Mouse (Mus musculus): Measurements from ENCODE around the gene Carmil1.
A peak's percentile ranks its signal among the peaks of the same experiment; 100 is the strongest.

Carmil1 gene

DNA sequence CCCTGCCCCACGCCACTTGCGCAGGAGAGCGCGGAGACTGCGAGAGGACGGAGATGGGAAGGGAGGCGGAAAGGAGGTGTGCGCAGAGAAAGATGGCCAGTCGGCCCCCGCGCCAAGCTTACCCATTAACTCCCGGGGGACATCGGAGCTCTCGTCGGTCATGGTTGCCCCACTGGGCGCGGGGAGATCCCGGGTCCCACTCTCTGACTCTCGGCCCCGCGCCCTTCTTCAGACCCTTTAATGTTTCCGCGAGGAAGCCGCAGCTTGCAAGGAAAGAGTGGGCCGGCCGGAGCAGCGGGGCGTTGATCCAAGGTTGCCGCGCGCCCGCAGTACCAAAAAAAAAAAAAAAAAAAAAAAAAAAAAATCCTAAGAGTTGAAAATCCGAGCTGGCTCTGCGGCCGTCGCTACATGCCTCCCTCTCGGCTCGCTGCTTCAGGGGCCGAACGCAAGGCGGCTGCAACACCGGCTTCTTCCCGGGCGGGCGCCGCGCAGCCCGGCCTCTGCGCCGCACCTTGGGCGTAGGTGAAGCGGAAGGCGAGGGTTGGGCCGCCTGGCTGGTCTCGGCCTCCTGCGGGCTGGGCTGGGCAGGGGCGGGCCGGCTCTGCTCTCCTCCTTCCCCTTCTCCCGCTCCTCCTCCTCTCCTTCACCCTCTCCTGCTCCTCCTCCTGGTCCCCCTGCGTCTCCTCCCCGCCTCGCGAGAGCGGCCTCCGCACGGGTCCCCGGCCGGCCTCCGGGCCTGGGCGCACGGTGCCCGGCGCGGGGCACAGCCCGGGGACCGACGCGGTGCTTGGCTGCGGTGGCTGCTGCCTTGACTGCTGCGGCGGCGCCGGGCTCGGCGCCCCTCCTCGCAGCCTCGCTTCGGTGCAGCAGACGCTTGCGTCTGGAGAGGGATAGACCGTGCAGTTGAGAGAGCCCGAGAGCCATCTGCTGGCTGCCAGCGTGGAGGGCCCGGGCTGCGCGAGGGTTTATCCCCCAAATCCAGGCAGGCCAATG, at the start of gene Carmil1:
Gene Carmil1 (minus strand): TSS at position 357 of the 993 bp plus-strand sequence.
- DNase-seq (ENCODE audit: low spot score) = peak; percentile 70

DNA sequence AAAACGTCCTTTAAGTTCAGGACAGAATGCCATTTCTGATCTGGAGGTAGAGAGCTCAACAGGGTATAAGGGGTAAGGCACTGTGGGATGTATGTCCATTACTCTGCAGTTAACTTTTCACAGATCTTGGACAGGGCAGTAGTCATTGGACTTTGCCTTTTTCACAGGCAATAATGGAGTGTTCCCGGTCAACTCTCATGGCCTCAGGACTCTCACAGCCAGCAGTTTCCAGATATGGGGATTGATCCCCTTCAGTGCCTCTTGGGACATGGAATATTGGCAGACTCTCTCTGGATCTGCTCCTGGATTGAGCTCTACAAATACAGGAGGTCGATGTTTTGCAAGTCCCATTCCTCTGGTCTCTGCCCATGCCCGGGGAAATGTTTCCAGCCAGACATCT, 49.5 kb upstream of the Carmil1 start:
- DNase-seq (ENCODE audit: low spot score) = no peak

DNA sequence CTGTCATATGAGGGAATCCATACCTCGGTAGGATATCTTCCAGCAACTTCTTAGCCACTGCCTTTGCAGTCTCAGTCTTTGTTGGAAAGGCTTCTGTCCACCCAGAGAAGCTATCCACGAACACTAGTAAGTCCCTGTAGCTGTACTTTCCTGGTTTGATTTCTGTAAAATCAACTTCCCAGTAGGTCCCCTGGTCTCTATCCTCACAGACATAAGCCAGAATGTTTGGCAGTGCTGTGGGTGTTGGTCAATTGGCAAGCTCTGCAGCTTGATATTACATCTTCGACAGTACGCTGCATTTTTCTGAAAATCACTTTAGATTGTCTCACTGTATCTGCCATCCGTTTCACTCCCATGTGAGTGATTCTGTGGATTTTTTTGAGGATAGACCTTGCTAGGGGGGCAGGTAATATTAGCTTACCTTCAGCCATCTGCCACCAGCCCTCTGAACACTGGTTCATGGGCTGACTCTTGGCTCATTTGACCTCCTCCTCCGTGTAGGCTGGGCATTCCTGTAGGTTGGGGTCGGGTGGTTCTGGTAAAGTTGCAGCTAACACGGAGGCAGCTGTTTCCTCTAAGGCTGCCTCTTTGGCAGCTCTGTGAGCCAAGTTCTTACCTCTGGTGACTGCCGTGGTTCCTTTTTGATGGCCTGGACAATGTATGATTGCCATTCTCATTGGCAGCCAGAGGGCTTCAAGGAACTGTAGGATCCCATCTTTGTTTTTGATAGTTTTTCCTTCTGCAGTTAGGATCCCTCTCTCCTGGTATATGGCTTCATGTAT, 47.6 kb upstream of the Carmil1 start:
- no peak for DNase-seq (ENCODE audit: low spot score)

DNA sequence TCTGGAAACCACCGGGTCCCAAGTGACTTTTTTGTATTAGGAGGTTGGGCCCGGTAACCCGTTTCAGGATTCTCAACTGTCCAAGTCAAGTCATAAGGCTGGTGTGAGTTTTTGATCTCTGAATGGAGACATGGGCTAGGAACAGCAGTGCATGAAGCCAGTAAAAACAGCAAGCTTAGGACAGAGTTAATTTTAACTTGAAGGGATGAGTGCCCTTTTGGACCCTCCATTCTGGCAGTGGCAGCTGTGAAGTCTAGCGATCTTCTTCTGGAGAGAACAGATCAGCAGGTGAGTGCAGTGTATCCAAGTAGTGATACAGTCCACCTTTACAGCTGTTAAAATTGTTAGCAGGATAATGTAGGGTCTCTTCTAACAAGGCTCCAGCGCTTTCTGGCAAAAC, 46.6 kb upstream of the Carmil1 start, which contains the start of gene Cmah:
Gene Cmah (plus strand): TSS at position 204 of the 400 bp plus-strand sequence.
- DNase-seq (ENCODE audit: low spot score) = no peak

DNA sequence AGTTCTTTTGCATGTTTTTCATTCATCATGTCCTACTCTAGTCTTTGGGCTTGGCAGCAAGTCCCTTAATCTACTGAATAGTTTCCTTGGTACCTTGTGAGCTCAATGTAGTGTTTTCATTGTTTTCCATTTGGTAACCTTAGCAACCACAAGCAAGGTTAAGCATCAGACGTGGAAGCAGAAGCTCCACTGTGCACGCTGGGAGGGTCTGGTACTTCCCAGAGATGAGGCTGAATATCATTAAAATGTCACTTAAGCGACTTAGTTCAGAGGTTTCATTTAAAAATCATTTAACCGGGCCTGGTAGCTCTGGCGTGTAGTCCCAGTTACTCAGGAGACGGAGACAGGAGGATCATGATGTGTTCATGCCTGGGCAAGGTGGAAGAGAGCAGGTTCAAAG, 40.7 kb upstream of the Carmil1 start:
- no peak for DNase-seq (ENCODE audit: low spot score)

- peak; percentile 19 for DNase-seq (ENCODE audit: low spot score)
Measured at GRCm38 (mm10) chr13:24318618-24319017, 38.0 kb upstream of the Carmil1 start.

DNA sequence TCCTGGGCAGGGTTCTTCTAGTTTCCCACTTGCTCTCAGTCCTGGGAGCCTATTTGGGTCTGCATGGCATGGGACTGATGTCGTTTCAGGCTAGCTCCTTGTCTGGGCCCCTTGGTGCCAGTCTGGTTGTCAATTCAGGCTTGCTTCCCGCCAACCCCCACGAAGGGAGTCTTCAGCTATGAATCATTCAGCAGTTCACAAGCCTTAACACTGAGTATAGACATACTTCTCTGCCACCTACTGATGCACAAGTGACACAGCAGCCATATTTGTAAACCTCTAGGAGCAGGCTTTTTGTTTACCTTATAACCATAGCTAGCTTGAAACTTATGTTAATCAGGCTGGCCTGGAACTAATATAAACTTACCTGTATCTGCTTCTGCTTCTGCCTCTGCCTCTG, 36.0 kb upstream of the Carmil1 start:
- DNase-seq (ENCODE audit: low spot score) = peak; percentile 6

DNA sequence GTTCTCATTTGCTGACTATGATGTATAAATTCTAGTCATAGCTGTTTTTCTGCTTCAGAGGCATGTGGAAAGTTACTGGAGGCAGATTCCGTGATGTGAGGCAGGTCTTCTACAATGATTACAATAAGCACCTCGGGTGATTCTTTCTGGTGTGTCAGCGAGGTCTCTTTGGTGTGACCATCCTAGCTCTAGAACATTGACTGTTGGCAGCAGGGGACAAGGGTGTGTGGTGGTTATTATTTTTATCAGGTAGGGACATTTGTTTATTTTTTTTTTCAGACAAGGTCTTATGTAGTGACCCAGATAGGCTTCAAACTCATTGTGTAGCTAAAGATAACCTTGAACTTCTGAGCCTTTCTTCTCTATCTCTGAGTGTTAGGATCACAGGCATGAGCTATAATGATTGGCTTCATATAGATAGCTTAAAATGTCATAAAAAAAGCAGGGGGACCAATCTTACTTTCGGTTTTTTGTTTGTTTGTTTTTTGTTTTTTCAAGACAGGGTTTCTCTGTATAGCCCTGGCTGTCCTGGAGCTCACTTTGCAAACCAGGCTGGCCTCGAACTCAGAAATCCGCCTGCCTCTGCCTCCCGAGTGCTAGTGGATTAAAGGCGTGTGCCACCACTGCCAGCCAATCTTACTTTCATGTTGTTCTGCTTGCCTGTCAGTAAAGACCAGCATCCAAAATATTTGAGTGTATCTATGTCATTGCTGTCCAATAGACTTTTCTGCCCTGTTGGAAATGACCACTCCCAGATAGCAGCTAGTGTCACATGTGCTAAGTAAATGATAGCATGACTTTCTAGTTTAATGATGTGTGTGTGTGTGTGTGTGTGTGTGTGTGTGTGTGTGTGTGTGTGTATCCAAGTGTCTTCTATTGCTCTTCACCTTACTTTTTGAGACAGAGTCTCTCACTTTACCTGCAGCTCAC, 30.7 kb upstream of the Carmil1 start:
- DNase-seq (ENCODE audit: low spot score) = no peak

- no peak for DNase-seq (ENCODE audit: low spot score)
Measured at GRCm38 (mm10) chr13:24306248-24306647, 25.7 kb upstream of the Carmil1 start.

DNA sequence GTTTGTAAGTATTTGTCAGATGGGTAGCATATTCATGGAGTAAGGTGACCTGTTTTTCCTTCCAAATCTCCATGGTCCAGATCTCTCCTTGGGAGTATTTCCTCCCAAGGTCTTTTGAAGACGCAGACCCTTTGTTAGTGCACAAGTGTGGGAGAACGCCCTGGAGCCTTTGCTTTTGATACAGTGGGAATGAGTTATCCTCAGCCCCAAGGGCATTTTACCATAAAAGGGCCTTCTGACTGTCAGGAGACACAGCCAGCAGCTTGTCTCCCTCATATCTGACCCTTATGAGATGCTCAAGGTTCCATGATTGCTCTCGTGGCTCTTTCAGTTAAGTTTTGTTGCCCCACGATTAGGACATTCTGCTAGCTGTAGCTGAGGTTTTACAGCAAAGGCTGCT, 24.9 kb upstream of the Carmil1 start:
- DNase-seq (ENCODE audit: low spot score) = no peak

- peak; percentile 36 for DNase-seq (ENCODE audit: low spot score)
Measured at GRCm38 (mm10) chr13:24297252-24297651, 16.7 kb upstream of the Carmil1 start.

DNA sequence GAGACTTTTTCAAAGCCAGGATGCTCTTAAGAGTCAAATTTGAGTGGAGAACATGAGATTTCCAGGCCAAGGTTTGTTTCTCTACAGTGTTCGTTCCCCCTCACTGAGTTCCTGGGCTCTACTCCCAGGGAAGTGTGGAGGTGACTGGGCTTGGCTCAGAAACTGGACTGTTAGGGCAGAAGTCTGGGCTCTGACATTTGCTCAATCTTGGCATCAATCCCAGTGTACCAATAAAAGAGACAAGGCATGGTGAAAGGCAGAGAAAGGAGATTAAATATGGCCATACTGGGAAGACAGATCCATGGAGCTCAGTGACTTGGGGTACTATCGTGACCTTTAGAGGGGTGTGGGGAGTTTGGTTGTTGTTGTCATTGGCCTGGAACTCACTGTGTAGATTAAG, 6.8 kb upstream of the Carmil1 start:
- DNase-seq (ENCODE audit: low spot score) = no peak

DNA sequence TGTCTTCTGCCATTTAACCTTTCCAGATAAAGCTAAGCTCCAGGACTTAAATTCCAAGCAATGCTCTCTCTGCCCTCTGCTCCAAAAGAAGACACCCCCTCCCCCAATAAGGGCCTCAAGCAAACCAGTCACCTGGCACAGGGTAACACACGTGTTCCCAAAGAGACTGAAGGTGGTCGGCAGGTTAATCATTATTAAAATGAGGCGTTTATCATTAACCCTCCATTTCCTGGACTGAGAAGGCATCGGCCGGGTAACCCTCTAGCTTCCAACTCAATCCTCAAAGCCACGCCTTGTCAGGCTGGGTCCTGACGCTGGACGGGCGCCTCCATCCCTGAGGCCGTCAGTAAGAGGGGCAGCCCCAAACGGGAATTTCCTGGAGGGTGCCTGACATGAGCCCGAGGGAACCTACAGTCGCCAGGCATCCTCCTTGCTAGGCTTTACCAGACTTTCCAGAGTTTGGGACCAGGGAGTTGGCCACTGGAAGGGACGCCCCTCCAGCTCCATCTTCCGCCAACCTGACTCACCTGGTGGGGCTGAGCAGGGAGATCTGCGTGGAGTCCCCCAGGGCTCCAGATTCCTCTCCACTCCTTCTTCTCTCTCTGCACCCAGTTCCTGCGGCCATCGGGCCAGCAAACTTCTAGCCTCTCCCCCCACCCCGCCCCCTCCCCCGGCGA, 695 bp downstream of the Carmil1 start:
- DNase-seq (ENCODE audit: low spot score) = no peak

DNA sequence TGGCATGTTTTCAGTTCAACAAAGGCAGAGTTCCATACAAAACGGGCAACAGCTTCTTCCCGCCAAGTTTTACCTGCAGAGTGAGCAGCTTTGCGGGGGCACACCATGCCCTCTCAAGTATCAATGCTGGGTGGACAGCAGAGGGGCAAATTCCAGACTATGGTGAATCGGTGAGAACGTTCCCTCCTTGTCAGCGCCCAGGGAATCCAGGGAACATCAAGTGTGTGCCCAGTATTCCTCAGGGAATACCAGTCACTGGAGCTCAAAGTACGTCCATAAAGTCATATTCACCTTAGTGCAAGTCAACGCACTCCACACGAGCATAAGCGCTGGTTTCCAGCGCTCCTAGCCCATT, 1.2 kb downstream of the Carmil1 start:
- no peak for DNase-seq (ENCODE audit: low spot score)

DNA sequence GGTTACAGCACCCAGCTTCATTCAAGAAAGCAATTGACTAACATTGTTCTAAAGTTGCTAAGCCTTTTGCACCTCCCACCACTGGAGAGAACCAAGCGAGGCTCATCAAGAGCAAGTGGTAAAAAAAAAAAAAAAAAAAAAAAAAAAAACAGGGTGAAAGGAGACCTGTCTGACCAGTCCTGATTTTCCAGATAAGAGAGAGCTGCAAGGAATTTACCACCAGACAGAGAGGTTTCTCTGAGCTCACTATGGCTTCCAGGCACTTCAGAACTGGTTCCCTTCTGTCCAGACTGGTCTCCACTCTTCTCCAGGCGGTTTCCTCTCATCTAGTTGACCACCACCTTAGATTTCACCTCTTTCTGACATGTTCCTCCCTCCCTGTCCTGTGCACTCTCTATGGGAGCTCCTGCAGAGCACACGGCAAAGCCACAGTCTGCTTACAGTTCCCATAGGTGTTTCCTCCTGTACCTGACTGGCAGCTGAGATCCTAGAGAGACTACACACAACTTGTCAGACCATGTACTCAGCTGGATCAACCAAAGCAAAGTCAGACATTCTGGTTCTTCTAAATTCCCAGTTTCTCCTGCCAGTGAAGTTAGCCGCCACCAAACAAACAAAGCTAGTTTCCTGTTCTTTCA, 7.7 kb downstream of the Carmil1 start:
- no peak for DNase-seq (ENCODE audit: low spot score)

DNA sequence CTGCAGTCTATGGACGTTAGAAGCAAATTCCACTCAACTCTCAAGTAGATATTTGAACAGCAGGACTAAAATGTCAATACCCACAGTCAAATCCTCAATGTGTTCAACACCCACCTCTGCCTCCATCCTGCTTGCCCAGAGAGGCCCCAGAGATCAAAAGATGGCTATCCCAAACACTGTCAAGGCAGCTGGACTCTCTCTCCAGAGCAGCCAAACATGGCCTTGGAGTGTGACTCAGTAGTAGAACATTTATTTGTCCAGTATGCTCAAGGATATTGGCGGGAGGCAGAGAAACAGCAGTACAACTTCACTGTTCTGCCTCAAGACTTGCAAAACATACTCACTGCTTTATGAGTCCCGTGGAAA, 11.5 kb downstream of the Carmil1 start:
- no peak for DNase-seq (ENCODE audit: low spot score)

- DNase-seq (ENCODE audit: low spot score) = no peak
Measured at GRCm38 (mm10) chr13:24268355-24269099, 12.1 kb downstream of the Carmil1 start.

- DNase-seq (ENCODE audit: low spot score) = no peak
Measured at GRCm38 (mm10) chr13:24264760-24265159, 15.8 kb downstream of the Carmil1 start.

DNA sequence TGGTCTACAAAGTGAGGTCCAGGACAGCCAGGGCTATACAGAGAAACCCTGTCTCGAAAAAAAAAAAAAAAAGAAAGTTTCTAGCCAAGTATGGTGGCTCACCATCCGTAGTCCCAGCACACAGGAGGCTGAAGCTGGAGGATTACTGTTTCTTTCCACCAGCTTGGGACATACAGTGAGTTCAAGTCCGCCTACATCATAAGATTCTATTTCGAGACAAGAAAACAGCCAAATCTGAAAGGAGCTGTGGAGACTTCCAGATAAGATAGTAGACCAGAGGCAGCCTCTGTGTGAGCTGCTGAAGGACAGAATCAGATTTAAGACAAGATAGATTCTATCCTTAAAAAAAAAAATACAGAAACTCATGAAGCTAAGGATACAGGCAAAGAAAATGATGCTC, 17.0 kb downstream of the Carmil1 start:
- no peak for DNase-seq (ENCODE audit: low spot score)

All from MN1 (cell line).